Mouse (Mus musculus): Measurements from ENCODE around the gene Astl. TPM values are rescaled to one million over a fixed set of nuclear protein-coding genes. Genes with fewer than 3 reads are reported as not detected.

Gene Astl
- polyA plus RNA-seq, 1 experiment from 2014 or later = not detected

- no peaks in the 10 kb centered on the region for H3K9me3 ChIP-seq (replicated peaks; ENCODE audit: control insufficient read depth, low read length)
- H3K9ac ChIP-seq (ENCODE audit: low read depth, low read length) = peak overlapping the region; percentile 9
- H3K4me2 ChIP-seq (ENCODE audit: low read depth, low read length) = peak overlapping the region; percentile 63
- WGBS (ENCODE audit: insufficient replicate concordance) = 72% methylated on average over 6 of the region's 6 CpGs
- H3K4me1 ChIP-seq (ENCODE audit: control insufficient read depth, low read depth, low read length) = peaks cover 73% of the 10 kb centered on the region
- no peak overlapping the region; the same call in 1 of the 2 replicates for H3K27ac ChIP-seq (ENCODE audit: low read length)
- H3K27me3 ChIP-seq (ENCODE audit: control insufficient read depth, insufficient read depth, low read depth, low read length) = no peaks in the 10 kb centered on the region
- H3K4me3 ChIP-seq (ENCODE audit: low read depth, low read length) = no peak overlapping the region
- H3K36me3 ChIP-seq (ENCODE audit: control insufficient read depth, insufficient read depth) = no peaks in the 10 kb centered on the region
- ATAC-seq (ENCODE audit: low read depth) = no peak
Observed at GRCm38 (mm10) chr2:127376423-127377051, 38.1 kb downstream of the Astl start.

GRCm38 (mm10) chr2:127377942-127378610 is 39.6 kb downstream of the Astl start:
- Histone ChIP-seq H3K9me3 (replicated peaks; ENCODE audit: control insufficient read depth, low read length) (no peaks in the 10 kb centered on the region), H3K27ac (ENCODE audit: low read length) (0 out of 2 replicates have a peak overlapping the region, but pooled peaks have one; percentile 0), H3K27me3 (ENCODE audit: control insufficient read depth, insufficient read depth, low read depth, low read length) (no peaks in the 10 kb centered on the region), H3K9ac (ENCODE audit: low read depth, low read length) (no peak overlapping the region), H3K4me3 (ENCODE audit: low read depth, low read length) (no peak overlapping the region), H3K4me2 (ENCODE audit: low read depth, low read length) (no peak overlapping the region), H3K4me1 (ENCODE audit: control insufficient read depth, low read depth, low read length) (peaks cover 57% of the 10 kb centered on the region), H3K36me3 (ENCODE audit: control insufficient read depth, insufficient read depth) (no peaks in the 10 kb centered on the region)
- WGBS (ENCODE audit: insufficient replicate concordance) = 62% methylated on average over 7 of the region's 7 CpGs
- ATAC-seq (ENCODE audit: low read depth) = no peak

GRCm38 (mm10) chr2:127378611-127378990 is 40.2 kb downstream of the Astl start:
- Histone ChIP-seq H3K36me3 (ENCODE audit: control insufficient read depth, insufficient read depth) (no peaks in the 10 kb centered on the region), H3K27ac (ENCODE audit: low read length) (0 out of 2 replicates have a peak overlapping the region, but pooled peaks have one; percentile 0), H3K9ac (ENCODE audit: low read depth, low read length) (no peak overlapping the region), H3K4me2 (ENCODE audit: low read depth, low read length) (no peak overlapping the region), H3K9me3 (replicated peaks; ENCODE audit: control insufficient read depth, low read length) (no peaks in the 10 kb centered on the region), H3K4me1 (ENCODE audit: control insufficient read depth, low read depth, low read length) (peaks cover 52% of the 10 kb centered on the region), H3K4me3 (ENCODE audit: low read depth, low read length) (no peak overlapping the region), H3K27me3 (ENCODE audit: control insufficient read depth, insufficient read depth, low read depth, low read length) (no peaks in the 10 kb centered on the region)
- WGBS (ENCODE audit: insufficient replicate concordance) = 63% methylated on average over 7 of the region's 7 CpGs
- no peak for ATAC-seq (ENCODE audit: low read depth)

- Histone ChIP-seq H3K4me3 (ENCODE audit: low read depth, low read length) (no peak overlapping the region), H3K27me3 (ENCODE audit: control insufficient read depth, insufficient read depth, low read depth, low read length) (no peaks in the 10 kb centered on the region), H3K36me3 (ENCODE audit: control insufficient read depth, insufficient read depth) (no peaks in the 10 kb centered on the region), H3K27ac (ENCODE audit: low read length) (no peak overlapping the region), H3K9ac (ENCODE audit: low read depth, low read length) (no peak overlapping the region), H3K9me3 (replicated peaks; ENCODE audit: control insufficient read depth, low read length) (no peaks in the 10 kb centered on the region), H3K4me2 (ENCODE audit: low read depth, low read length) (no peak overlapping the region), H3K4me1 (ENCODE audit: control insufficient read depth, low read depth, low read length) (peaks cover 46% of the 10 kb centered on the region)
- 74% methylated on average over 3 of the region's 3 CpGs for WGBS (ENCODE audit: insufficient replicate concordance)
- no peak for ATAC-seq (ENCODE audit: low read depth)
Observed at GRCm38 (mm10) chr2:127379250-127379649, 40.8 kb downstream of the Astl start.

- H3K27ac ChIP-seq (ENCODE audit: low read length) = no peak overlapping the region
- 67% methylated on average over 7 of the region's 7 CpGs for WGBS (ENCODE audit: insufficient replicate concordance)
- H3K9me3 ChIP-seq (replicated peaks; ENCODE audit: control insufficient read depth, low read length) = no peaks in the 10 kb centered on the region
- H3K4me3 ChIP-seq (ENCODE audit: low read depth, low read length) = no peak overlapping the region
- no peak for ATAC-seq (ENCODE audit: low read depth)
- H3K4me1 ChIP-seq (ENCODE audit: control insufficient read depth, low read depth, low read length) = peaks cover 6% of the 10 kb centered on the region; the same call in 1 of the 2 replicates
- H3K36me3 ChIP-seq (ENCODE audit: control insufficient read depth, insufficient read depth) = no peaks in the 10 kb centered on the region
- no peak overlapping the region for H3K4me2 ChIP-seq (ENCODE audit: low read depth, low read length)
- no peak overlapping the region for H3K9ac ChIP-seq (ENCODE audit: low read depth, low read length)
- H3K27me3 ChIP-seq (ENCODE audit: control insufficient read depth, insufficient read depth, low read depth, low read length) = no peaks in the 10 kb centered on the region
Observed at GRCm38 (mm10) chr2:127383881-127384280, 45.4 kb downstream of the Astl start.

- 62% methylated on average over 2 of the region's 2 CpGs for WGBS (ENCODE audit: insufficient replicate concordance)
- Histone ChIP-seq H3K36me3 (ENCODE audit: control insufficient read depth, insufficient read depth) (no peaks in the 10 kb centered on the region), H3K4me1 (ENCODE audit: control insufficient read depth, low read depth, low read length) (no peaks in the 10 kb centered on the region), H3K4me2 (ENCODE audit: low read depth, low read length) (no peak overlapping the region), H3K4me3 (ENCODE audit: low read depth, low read length) (no peak overlapping the region), H3K9me3 (replicated peaks; ENCODE audit: control insufficient read depth, low read length) (no peaks in the 10 kb centered on the region), H3K27me3 (ENCODE audit: control insufficient read depth, insufficient read depth, low read depth, low read length) (no peaks in the 10 kb centered on the region), H3K27ac (ENCODE audit: low read length) (no peak overlapping the region), H3K9ac (ENCODE audit: low read depth, low read length) (no peak overlapping the region)
- no peak for ATAC-seq (ENCODE audit: low read depth)
Observed at GRCm38 (mm10) chr2:127387521-127387920, 49.1 kb downstream of the Astl start.

- Histone ChIP-seq H3K27ac (ENCODE audit: low read length) (no peak overlapping the region), H3K9me3 (replicated peaks; ENCODE audit: control insufficient read depth, low read length) (no peaks in the 10 kb centered on the region), H3K4me2 (ENCODE audit: low read depth, low read length) (no peak overlapping the region), H3K4me1 (ENCODE audit: control insufficient read depth, low read depth, low read length) (no peaks in the 10 kb centered on the region), H3K27me3 (ENCODE audit: control insufficient read depth, insufficient read depth, low read depth, low read length) (no peaks in the 10 kb centered on the region), H3K4me3 (ENCODE audit: low read depth, low read length) (no peak overlapping the region), H3K36me3 (ENCODE audit: control insufficient read depth, insufficient read depth) (no peaks in the 10 kb centered on the region), H3K9ac (ENCODE audit: low read depth, low read length) (no peak overlapping the region)
- no peak for ATAC-seq (ENCODE audit: low read depth)
- 68% methylated on average over 3 of the region's 3 CpGs for WGBS (ENCODE audit: insufficient replicate concordance)
Observed at GRCm38 (mm10) chr2:127390352-127390751, 51.9 kb downstream of the Astl start.

- Histone ChIP-seq H3K36me3 (ENCODE audit: control insufficient read depth, insufficient read depth) (no peaks in the 10 kb centered on the region), H3K4me1 (ENCODE audit: control insufficient read depth, low read depth, low read length) (no peaks in the 10 kb centered on the region), H3K4me2 (ENCODE audit: low read depth, low read length) (no peak overlapping the region), H3K9ac (ENCODE audit: low read depth, low read length) (no peak overlapping the region), H3K27me3 (ENCODE audit: control insufficient read depth, insufficient read depth, low read depth, low read length) (no peaks in the 10 kb centered on the region), H3K4me3 (ENCODE audit: low read depth, low read length) (no peak overlapping the region), H3K27ac (ENCODE audit: low read length) (no peak overlapping the region), H3K9me3 (replicated peaks; ENCODE audit: control insufficient read depth, low read length) (no peaks in the 10 kb centered on the region)
- WGBS (ENCODE audit: insufficient replicate concordance) = 59% methylated on average over 4 of the region's 4 CpGs
- no peak for ATAC-seq (ENCODE audit: low read depth)
Observed at GRCm38 (mm10) chr2:127390846-127391245, 52.4 kb downstream of the Astl start.

- no peaks in the 10 kb centered on the region for H3K36me3 ChIP-seq (ENCODE audit: control insufficient read depth, insufficient read depth)
- WGBS (ENCODE audit: insufficient replicate concordance) = 21% methylated on average over 3 of the region's 3 CpGs
- no peaks in the 10 kb centered on the region for H3K4me1 ChIP-seq (ENCODE audit: control insufficient read depth, low read depth, low read length)
- no peak for ATAC-seq (ENCODE audit: low read depth)
- H3K9ac ChIP-seq (ENCODE audit: low read depth, low read length) = no peak overlapping the region
- no peaks in the 10 kb centered on the region for H3K27me3 ChIP-seq (ENCODE audit: control insufficient read depth, insufficient read depth, low read depth, low read length)
- H3K4me2 ChIP-seq (ENCODE audit: low read depth, low read length) = no peak overlapping the region
- no peak overlapping the region for H3K4me3 ChIP-seq (ENCODE audit: low read depth, low read length)
- no peak overlapping the region for H3K27ac ChIP-seq (ENCODE audit: low read length)
- H3K9me3 ChIP-seq (replicated peaks; ENCODE audit: control insufficient read depth, low read length) = no peaks in the 10 kb centered on the region
Observed at GRCm38 (mm10) chr2:127391323-127391722, 52.9 kb downstream of the Astl start.
